14 mouse cellular contexts compared by ENCODE assay signal in genomic region chr11:51837164-51838153, GRCm38 (mm10). TPM values are rescaled to one million over a fixed set of nuclear protein-coding genes. Genes with fewer than 3 reads are reported as not detected.
DNase-seq lines count a peak whose midpoint lies in the region; ATAC-seq and TF ChIP-seq lines count a peak whose summit lies in the region.
"Had no signal": no experiment of that assay in that cellular context is flagged by ENCODE, and none has a peak within 500 bp of the region (broad histone marks: within the 10 kb centered on the region; RNA-seq: fewer than 3 reads in every experiment).

No protein-coding gene starts in this region.

- H3K9me3 ChIP-seq in forebrain, embryonic 13.5 days (replicated peaks), result no peaks in the 10 kb centered on the region
- no peaks in the 10 kb centered on the region for H3K9me3 ChIP-seq in forebrain, postnatal 0 days (ENCODE audit: low read length)
- H3K9me3 ChIP-seq in liver, embryonic 13.5 days (replicated peaks), result no peaks in the 10 kb centered on the region
- no peaks in the 10 kb centered on the region for H3K9me3 ChIP-seq in liver, postnatal 0 days (ENCODE audit: low read length)
- no peaks in the 10 kb centered on the region for H3K9me3 ChIP-seq in liver, embryonic 15.5 days (replicated peaks)

- no peak overlapping the region for H3K9ac ChIP-seq in forebrain, embryonic 13.5 days
- H3K9ac ChIP-seq in forebrain, postnatal 0 days, result no peak overlapping the region
- H3K9ac ChIP-seq in liver, embryonic 13.5 days, result peak overlapping the region; percentile 19; the same call in 1 of the 2 replicates
- H3K9ac ChIP-seq in liver, postnatal 0 days (replicated peaks), result no peak overlapping the region
- H3K9ac ChIP-seq in liver, embryonic 15.5 days, result no peak overlapping the region
- H3K9ac ChIP-seq: hindbrain, embryonic 14.5 days; lung, embryonic 14.5 days had no signal

- intact Hi-C loops in left cerebral cortex, postnatal 14 days (cut with DNase I), result no loop called here

- no peaks in the 10 kb centered on the region for H3K36me3 ChIP-seq in forebrain, embryonic 13.5 days (ENCODE audit: poor library complexity, severe bottlenecking)
- H3K36me3 ChIP-seq in forebrain, postnatal 0 days (ENCODE audit: insufficient read depth), result no peaks in the 10 kb centered on the region; the same call in 1 of the 2 replicates
- H3K36me3 ChIP-seq in liver, embryonic 13.5 days, result no peaks in the 10 kb centered on the region
- no peaks in the 10 kb centered on the region for H3K36me3 ChIP-seq in liver, postnatal 0 days (replicated peaks; ENCODE audit: insufficient read depth, low read length)
- H3K36me3 ChIP-seq in liver, embryonic 15.5 days (replicated peaks), result peaks cover 7% of the 10 kb centered on the region; the same call in 1 of the 2 replicates

- no peak for TF ChIP-seq POLR2A in bone marrow, adult 2 months (IDR thresholded peaks at IDR 0.05; ENCODE audit: borderline replicate concordance, control insufficient read depth, low read depth, low read length)

- no peak for DNase-seq in forebrain, postnatal 0 days
- no peak for DNase-seq in liver, embryonic 13.5 days
- no peak for DNase-seq in liver, postnatal 0 days
- DNase-seq in retina, embryonic 14.5 days (ENCODE audit: low spot score), result no peak
- DNase-seq in left cerebral cortex, postnatal 14 days (ENCODE audit: low spot score in 2 of 2), result no peak
- DNase-seq: cerebellum, adult 18-20 months; embryo, embryonic 11 days; kidney, adult 8-10 months; lung, embryonic 14.5 days had no signal

- no peak for TF ChIP-seq CTCF in forebrain, postnatal 0 days (IDR thresholded peaks at IDR 0.05; ENCODE audit: low read depth)
- TF ChIP-seq CTCF in liver, postnatal 0 days (IDR thresholded peaks at IDR 0.05; ENCODE audit: low read depth), result no peak
- TF ChIP-seq CTCF in bone marrow, adult 2 months (IDR thresholded peaks at IDR 0.05; ENCODE audit: control insufficient read depth, insufficient read depth, low read length), result no peak

- TF ChIP-seq EP300 in liver, postnatal 0 days (IDR thresholded peaks at IDR 0.05; ENCODE audit: low read depth), result no peak

- no peaks in the 10 kb centered on the region for H3K27me3 ChIP-seq in forebrain, embryonic 13.5 days
- no peaks in the 10 kb centered on the region for H3K27me3 ChIP-seq in forebrain, postnatal 0 days (ENCODE audit: insufficient read depth, low read length)
- H3K27me3 ChIP-seq in liver, embryonic 13.5 days, result no peaks in the 10 kb centered on the region
- no peaks in the 10 kb centered on the region for H3K27me3 ChIP-seq in liver, postnatal 0 days (ENCODE audit: insufficient read depth, low read length)
- H3K27me3 ChIP-seq in liver, embryonic 15.5 days, result no peaks in the 10 kb centered on the region

- H3K27ac ChIP-seq in forebrain, embryonic 13.5 days, result peak overlapping the region; percentile 31; the same call in 1 of the 2 replicates
- H3K27ac ChIP-seq in forebrain, postnatal 0 days (ENCODE audit: low read depth, low read length), result no peak overlapping the region
- peak overlapping the region; percentile 95 for H3K27ac ChIP-seq in liver, embryonic 13.5 days
- H3K27ac ChIP-seq in liver, postnatal 0 days (ENCODE audit: low read depth), result no peak overlapping the region
- peak overlapping the region; percentile 20 for H3K27ac ChIP-seq in bone marrow, adult 2 months (ENCODE audit: control insufficient read depth, insufficient read depth, low read depth, low read length, poor library complexity)
- H3K27ac ChIP-seq in liver, embryonic 15.5 days (replicated peaks), result peak overlapping the region; percentile 90
- H3K27ac ChIP-seq: hindbrain, embryonic 14.5 days had no signal

- whole genome bisulfite sequencing in forebrain, embryonic 13.5 days, result 63% methylated on average over 8 of the region's 8 CpGs
- WGBS in forebrain, postnatal 0 days, result 67% methylated on average over 8 of the region's 8 CpGs
- WGBS in liver, embryonic 13.5 days (ENCODE audit: insufficient replicate concordance), result 62% methylated on average over 8 of the region's 8 CpGs
- WGBS in liver, postnatal 0 days (ENCODE audit: insufficient replicate concordance), result 75% methylated on average over 8 of the region's 8 CpGs
- WGBS in bone marrow, adult 2 months, result 78% methylated on average over 8 of the region's 8 CpGs
- WGBS in liver, embryonic 15.5 days (ENCODE audit: insufficient replicate concordance), result 64% methylated on average over 8 of the region's 8 CpGs

- H3K4me2 ChIP-seq in forebrain, embryonic 13.5 days, result no peak overlapping the region
- no peak overlapping the region for H3K4me2 ChIP-seq in forebrain, postnatal 0 days (ENCODE audit: low read depth)
- no peak overlapping the region for H3K4me2 ChIP-seq in liver, embryonic 13.5 days
- no peak overlapping the region for H3K4me2 ChIP-seq in liver, postnatal 0 days (ENCODE audit: low read depth, low read length)
- H3K4me2 ChIP-seq in liver, embryonic 15.5 days, result no peak overlapping the region
- H3K4me2 ChIP-seq: hindbrain, embryonic 14.5 days; lung, embryonic 14.5 days; midbrain, embryonic 11.5 days had no signal

- H3K4me3 ChIP-seq in forebrain, embryonic 13.5 days, result no peak overlapping the region
- no peak overlapping the region for H3K4me3 ChIP-seq in forebrain, postnatal 0 days (ENCODE audit: low read depth, low read length)
- no peak overlapping the region for H3K4me3 ChIP-seq in liver, embryonic 13.5 days (replicated peaks)
- H3K4me3 ChIP-seq in liver, postnatal 0 days (ENCODE audit: low read depth, low read length), result no peak overlapping the region
- no peak overlapping the region for H3K4me3 ChIP-seq in bone marrow, adult 2 months (replicated peaks; ENCODE audit: control insufficient read depth, low read depth, low read length)
- H3K4me3 ChIP-seq in liver, embryonic 15.5 days (replicated peaks), result no peak overlapping the region

- peaks cover 11% of the 10 kb centered on the region for H3K4me1 ChIP-seq in forebrain, embryonic 13.5 days
- no peaks in the 10 kb centered on the region for H3K4me1 ChIP-seq in forebrain, postnatal 0 days (ENCODE audit: insufficient read depth)
- H3K4me1 ChIP-seq in liver, embryonic 13.5 days (replicated peaks), result peaks cover 80% of the 10 kb centered on the region
- peaks cover 37% of the 10 kb centered on the region for H3K4me1 ChIP-seq in liver, postnatal 0 days (ENCODE audit: insufficient read depth)
- H3K4me1 ChIP-seq in bone marrow, adult 2 months (ENCODE audit: control insufficient read depth, insufficient read depth, low read length), result peaks cover 11% of the 10 kb centered on the region
- peaks cover 87% of the 10 kb centered on the region for H3K4me1 ChIP-seq in liver, embryonic 15.5 days (replicated peaks)

- ATAC-seq in forebrain, embryonic 13.5 days, result no peak; the same call in 1 of the 2 replicates
- ATAC-seq in forebrain, postnatal 0 days, result no peak
- ATAC-seq in liver, embryonic 13.5 days (ENCODE audit: low read depth), result no peak
- ATAC-seq in liver, postnatal 0 days, result no peak
- no peak for ATAC-seq in liver, embryonic 15.5 days (ENCODE audit: insufficient read depth)

RNA-seq across cellular contexts. Expression of gene Jade2, which starts 20.0 kb away (rescaled TPM):
- polyA plus RNA-seq in forebrain, embryonic 13.5 days (2015; fragmentation: Nextera tagmentation; extraction: Ambion mirVana), result 0.27 and 0.37 TPM in 2 replicates
- total RNA-seq in forebrain, postnatal 0 days (2014; rRNA removed), result 1.9 and 3.3 TPM in 2 replicates
- 0.34 and 0.56 TPM in 2 replicates for polyA plus RNA-seq in forebrain, postnatal 0 days (2015; fragmentation: Nextera tagmentation; extraction: Ambion mirVana)
- polyA plus RNA-seq in liver, embryonic 13.5 days (2015; fragmentation: Nextera tagmentation; extraction: Ambion mirVana), result 0.55 and 0.61 TPM in 2 replicates
- 0.86 and 1.0 TPM in 2 replicates for polyA plus RNA-seq in liver, postnatal 0 days (2015; fragmentation: Nextera tagmentation; extraction: Ambion mirVana)
- 5.5 and 5.9 TPM in 2 replicates for polyA plus RNA-seq in bone marrow, adult 2 months (2011; ENCODE audit: insufficient read depth, insufficient read length, low replicate concordance, missing spikeins)
- polyA plus RNA-seq in liver, embryonic 15.5 days (2015; fragmentation: Nextera tagmentation; extraction: Ambion mirVana), result 0.69 and 0.83 TPM in 2 replicates
- 10 to 100 TPM; 12.3 to 13.4 TPM for total RNA-seq in left cerebral cortex, postnatal 14 days (2021)

Comparison
In these comparisons a context has a peak if more than half of its experiments do, and no peak if none do; other contexts are left out.
1. H3K27ac ChIP-seq: peak in forebrain, embryonic 13.5 days (single experiment), liver, embryonic 13.5 days (single experiment), bone marrow, adult 2 months (single experiment) and liver, embryonic 15.5 days (single experiment); none in forebrain, postnatal 0 days (single experiment) and liver, postnatal 0 days (single experiment).